Mouse (Mus musculus) R1 (cell line): ENCODE measurements around the gene Tcf7l2.

Source experiments
- DNase-seq: peaks from one replicate; pipeline ENCODE4 v3.0.0-alpha.2; 2018; ENCODE audit warnings: low read depth, low spot score

The Tcf7l2 gene

DNA sequence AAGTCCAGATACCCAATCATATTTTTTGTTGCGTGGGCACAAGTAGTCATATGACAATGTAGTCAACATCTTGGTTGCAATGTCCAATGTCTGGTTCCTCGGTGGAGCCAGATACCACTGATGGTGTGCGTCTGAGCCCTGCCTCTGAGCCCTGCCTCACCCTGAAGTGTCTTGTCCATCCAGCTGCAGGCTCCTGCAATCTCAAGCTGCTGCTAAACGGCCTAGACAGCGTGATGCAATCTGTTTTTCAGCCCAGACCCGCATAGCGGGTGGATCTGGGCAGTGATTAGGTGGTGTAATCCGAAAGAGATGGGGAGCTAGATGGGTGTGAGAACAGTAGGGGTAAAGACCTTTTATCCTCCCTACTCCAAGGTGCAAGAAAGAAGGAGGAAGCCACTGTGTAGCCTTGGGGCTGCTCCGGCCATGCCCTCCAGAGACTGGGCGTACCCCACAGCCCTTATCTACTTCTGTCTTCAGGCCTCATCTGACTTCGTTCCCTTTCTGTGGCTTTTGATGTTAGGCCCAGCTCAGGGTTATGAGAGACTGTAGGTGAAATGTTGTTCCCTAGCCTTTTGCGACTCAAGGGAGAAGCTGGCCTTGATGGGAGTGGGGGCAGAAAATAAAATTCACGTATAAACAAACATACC, 86.1 kb downstream of the Tcf7l2 start:
- no peak for DNase-seq

DNA sequence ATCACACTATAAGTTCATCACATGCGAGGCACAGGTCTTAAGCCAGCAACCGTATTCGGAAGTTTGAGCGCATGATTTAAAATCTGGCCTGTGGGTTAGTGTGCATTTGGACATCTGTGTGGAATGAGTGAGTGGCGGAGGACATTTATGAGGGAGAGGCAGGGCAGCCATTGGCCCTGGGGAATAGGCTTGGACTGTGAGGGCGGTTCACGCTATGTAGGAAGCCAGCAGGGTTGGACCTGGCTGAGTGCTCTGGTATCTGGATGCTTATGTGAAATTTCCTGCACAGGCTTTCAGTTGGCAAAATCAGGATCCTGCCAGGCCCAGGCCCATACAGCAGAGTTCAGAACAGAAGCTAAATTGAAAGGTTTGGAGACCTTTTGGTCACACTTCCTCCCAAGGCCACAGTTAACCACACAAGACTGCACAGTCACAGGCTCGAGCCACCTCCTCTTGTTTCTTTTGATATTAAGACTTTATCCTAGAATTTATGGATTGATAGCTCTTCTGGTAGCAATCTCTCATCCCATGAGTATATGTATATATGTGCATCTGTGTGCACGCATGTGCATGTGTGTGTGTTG, 89.4 kb downstream of the Tcf7l2 start:
- no peak for DNase-seq

DNA sequence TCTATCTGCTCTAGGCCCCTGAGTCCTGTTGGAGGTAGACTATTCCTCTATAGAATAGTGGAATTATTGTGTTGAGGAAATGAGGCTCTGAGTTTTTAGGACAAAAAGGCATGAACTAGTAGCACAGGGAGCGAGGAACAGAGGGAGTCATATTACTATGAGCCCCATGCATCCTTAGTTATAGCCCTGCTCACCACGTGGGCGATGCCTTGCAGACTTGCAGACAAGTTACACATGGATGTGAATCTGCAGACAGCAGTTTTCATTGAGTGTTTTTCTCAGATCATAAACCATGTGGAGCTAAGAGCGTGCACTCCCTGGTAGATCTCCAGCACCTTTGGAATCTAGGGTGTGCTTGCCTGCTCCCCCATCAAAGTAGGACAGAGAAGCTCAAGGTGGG, 90.5 kb downstream of the Tcf7l2 start:
- no peak for DNase-seq

DNA sequence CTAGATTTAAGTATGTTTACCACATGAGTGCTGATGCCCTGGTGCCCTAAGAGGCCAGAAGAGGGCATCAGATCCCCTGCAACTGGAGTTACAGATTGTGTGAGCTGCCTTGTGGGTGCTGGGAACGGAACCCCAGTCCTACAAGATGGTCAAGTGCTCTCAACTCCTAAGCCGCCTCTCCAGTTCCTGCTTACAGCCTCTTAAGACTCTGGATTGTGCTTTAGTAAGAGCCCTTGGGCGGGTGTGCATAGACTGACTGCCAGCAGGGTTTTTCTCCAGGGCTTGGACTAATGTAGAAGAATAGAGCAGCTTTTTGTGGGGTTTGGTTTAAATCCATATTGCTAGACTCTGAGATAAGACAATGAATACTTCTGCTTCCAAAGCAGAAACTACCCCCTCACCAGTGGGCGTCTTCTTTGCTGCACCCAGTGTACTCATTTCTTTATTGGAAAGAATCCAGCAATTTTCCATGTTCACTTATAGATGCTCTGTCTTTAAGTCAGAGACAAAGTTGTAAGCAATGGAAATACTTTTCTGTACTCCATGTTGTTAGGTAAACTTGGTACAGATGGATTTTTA, 92.3 kb downstream of the Tcf7l2 start:
- DNase-seq = no peak

- DNase-seq = no peak
Measured at GRCm38 (mm10) chr19:55836930-55837687, 95.5 kb downstream of the Tcf7l2 start.

GRCm38 (mm10) chr19:55837924-55838323, 96.3 kb downstream of the Tcf7l2 start:
- peak; percentile 23 for DNase-seq

DNA sequence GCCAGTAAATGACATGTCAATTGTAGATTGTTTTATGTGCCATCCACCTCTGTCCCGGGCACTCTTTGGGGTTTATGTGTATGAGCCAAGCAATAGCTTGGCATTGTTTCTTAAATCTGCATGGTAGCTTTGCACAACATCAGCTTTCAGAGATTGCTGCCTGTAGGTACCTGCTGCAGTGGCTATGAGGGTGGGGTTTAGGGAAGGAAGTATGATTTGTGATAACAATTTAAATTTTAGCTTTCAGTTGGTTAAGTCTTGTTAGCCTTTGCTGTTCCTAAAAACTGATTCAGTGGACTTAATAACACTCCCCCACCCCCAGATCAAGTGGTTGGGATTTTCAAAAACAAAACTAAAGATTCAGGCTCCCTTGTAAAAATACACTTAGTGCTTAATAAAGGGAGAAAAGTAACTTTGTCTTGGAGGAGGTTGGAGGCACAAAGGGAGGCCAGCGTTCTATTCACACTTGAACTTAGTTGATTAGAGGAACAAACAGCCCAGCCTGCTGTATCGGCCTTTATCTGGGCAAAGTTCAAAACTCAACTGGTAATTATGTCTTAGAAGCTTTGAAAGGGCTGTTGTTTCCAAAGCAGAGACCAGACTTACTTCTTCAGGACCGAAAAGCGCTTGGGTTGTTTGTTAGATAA, 96.9 kb downstream of the Tcf7l2 start:
- DNase-seq = no peak

- DNase-seq = no peak
Measured at GRCm38 (mm10) chr19:55839036-55839555, 97.5 kb downstream of the Tcf7l2 start.

DNA sequence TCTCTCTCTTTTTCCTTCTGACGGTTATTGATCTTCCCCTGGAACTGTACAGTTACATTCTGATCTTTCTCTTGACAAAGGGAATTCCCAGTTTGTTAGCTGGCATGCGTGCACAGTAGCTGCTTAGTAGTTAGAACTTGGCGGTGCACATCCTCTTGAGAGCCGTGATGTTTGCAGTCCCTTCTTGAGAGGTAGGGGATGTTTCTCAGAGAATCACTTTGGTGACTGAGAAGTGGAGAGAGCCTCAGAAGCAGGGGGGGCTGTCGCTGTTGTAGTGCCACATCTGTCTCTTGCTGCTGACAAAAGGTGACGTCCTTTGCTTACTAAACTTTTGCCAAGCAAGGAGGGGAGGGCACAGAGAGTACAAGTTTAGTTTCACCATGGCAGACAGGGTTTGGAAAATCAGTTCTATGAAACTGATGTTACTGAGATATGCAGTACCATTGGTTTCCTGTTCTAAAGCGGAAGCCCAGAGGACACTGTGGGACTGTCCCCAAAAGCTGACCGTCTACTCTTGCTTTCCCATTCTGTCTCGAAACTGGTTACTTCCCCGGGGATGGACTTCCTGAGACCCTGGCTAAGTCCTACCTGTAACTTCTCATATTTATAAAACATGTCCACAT, 99.0 kb downstream of the Tcf7l2 start:
- no peak for DNase-seq

- DNase-seq = no peak
Measured at GRCm38 (mm10) chr19:55842046-55842445, 100.4 kb downstream of the Tcf7l2 start.

DNA sequence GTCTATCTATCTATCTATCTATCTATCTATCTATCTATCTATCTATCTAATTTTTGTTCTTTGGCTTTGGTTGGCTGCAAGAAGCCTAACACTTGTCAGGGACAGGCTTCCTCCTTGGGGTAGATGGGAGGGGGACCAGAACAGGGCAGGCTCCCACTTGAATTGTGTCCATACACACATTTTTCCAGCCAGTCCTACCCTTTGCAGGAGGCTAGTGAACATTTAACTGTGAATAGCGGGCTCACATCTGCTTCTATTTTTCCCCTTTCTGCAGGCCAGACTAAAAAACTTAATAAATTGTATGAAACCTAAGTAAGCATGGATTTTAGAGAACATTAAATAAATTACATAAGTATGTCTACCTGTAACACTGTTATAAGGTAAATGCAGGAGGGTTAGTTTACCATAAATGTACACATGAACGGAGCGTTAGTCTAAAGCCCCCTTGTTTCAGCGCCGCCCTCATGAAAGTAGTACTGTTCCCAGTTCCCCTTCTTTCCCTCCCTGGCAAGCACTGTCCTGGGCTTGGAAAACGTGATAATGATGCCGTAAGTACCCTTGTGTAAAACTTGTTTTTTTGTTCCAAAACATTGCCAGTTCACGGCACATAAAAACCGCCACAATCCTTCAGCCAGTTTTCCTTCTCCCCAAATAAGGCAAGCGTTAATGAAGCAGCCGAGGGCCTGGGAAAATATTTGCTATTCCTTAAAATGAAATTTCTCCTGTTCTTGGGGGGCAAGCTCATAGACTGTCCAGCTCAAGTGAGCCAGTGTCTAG, 101.7 kb downstream of the Tcf7l2 start:
- DNase-seq = no peak

GRCm38 (mm10) chr19:55845702-55846101, 104.1 kb downstream of the Tcf7l2 start:
- no peak for DNase-seq

DNA sequence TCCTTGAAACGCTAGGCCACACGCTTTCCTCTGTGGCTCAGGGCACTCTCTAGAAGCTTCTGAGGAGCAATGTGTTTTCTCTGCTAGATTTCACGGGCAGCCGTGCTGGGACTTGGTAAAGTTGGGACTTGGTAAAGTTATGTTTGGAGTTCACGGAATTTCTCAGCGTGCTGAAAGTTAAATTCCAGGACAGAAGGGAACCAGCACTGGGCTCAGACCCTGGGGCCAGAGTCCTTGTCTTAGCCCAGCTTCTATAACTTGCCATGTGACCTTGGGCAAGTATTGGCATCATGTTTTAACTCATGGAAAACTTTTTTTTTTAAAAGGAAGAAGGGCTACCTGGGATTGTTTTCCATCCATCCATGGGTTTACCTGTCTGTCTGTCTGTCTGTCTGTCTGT, 104.6 kb downstream of the Tcf7l2 start:
- no peak for DNase-seq

GRCm38 (mm10) chr19:55847043-55847442, 105.4 kb downstream of the Tcf7l2 start:
- no peak for DNase-seq

DNA sequence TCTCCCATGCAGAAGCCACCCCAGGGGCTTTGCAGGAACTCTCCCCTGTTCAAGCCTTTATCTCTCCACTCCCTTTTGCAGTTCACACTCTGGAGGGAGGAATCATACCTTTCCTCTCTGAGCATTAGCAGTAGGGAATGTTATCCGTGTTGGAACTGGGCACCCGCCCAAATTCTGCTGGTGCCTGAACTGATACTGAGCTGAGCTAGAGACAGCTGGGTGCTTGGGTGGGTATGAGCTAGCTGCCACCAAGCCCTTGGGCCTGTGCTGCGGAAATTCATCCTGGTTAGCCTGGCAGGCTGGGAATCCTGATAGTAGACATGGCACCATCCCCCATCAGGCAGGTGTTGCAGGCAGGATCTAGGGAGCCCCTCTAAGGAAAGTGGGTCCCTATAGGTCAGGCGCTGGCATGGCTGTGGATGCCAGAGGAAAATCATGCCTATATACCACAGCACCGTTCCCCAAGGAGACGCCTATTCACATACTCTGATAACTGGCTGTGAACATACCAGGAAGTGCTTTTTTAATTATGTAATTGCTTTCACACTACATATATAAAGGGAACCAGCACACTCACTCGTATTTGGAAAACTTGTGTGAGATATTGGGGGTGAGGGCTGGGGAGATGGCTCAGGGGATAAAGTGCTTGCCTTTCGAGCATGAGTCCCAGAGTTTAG, 108.9 kb downstream of the Tcf7l2 start:
- no peak for DNase-seq

DNA sequence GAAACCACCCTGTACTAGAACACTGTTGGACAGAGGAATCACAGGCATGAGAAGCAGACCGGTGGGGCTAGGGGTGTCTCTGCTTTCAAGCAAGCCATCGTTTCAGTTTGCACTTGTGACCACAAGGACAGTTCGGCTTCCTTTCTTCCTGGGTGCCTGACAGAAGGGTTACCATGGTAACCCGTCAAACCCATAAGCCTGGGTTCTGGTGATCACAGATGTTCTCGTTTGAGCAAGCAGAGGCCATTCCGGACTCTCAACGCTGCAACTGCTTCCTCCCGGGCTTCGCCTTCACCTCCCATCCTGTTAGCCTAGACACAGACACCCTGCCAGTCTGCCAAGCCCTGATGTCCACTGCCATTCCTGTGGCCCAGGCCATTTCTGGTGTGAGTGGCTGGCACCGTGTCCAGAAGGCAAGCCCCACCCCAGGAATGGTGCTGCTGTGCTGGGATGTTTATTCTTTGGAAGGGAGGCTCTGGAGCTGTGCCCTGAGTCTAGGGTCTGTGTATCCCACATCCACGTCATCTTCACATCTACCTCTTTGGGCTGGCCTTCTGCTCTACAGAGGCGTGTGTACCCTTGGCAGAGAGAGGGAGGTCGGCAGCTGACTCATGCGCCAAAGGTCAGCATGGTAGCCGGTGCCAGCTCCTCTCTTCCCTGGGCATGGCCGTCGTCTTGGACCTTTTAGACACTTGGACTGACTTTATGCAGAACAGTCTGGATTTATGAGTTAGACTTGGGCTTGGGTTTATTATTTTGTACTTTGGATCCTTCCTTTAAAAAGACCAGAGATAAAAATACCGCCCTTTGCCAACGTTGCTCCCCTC, 110.1 kb downstream of the Tcf7l2 start:
- no peak for DNase-seq

GRCm38 (mm10) chr19:55854389-55854788, 112.8 kb downstream of the Tcf7l2 start:
- no peak for DNase-seq

- DNase-seq = no peak
Measured at GRCm38 (mm10) chr19:55855571-55855970, 114.0 kb downstream of the Tcf7l2 start.

- DNase-seq = no peak
Measured at GRCm38 (mm10) chr19:55857328-55857727, 115.7 kb downstream of the Tcf7l2 start.
